Mouse (Mus musculus) heart, adult 9 months (tissue): Measurements from ENCODE around the gene Pcolce.
"Not testable (repeated sequence)": the region's sequence is repeated elsewhere in the genome, so short reads cannot be mapped to it uniquely, and the experiment has no call there.

Source experiments
- DNase-seq, 2 experiments: peaks; one replicate each; pipeline ENCODE4 v3.0.0; 2022; ENCODE audit warnings: low spot score in 2 of 2

Pcolce gene

GRCm38 (mm10) chr5:137629306-137629721 lies 15.7 kb upstream of the Pcolce start:
- DNase-seq = no peak

DNA sequence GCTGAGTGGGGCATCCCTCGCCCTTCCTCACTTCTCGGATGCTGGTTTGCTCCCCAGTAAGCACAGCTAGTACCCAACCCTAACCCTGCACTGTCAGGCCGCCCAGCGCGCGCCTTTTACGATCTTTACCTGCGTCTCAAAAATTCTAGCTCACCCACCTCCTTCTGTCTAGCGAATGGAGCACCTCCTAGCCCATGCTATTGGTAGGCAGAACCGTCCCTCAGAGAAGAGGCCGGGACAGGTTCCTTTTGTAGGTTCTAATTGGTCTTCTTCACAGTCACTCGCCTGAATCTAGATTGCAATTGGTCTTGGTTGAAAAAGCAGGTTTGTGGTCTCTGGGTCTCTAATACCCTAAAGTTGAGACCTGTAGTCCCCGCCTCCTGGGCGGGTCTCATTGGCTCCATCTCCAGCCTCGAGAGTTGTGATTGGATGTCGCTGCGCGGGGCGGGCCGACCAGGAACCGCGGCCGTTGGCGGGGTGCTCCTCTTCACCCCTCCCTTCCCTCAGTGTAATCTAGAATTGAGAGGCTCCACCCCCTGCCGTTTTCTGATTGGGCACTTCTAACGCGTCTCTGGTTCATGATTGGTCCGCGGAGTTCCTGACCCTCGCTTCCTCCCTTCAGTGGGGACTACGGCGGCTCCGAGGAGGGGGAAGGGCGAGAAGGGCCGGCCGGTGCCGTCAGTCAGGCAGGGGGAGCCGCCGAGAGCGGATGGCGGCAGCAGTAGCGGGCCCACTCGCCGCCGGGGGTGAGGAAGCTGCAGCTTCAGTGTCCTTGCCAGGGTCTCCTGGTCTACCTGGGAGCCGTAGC lies 15.1 kb upstream of the Pcolce start, which contains the start of the genes Fbxo24, Lrch4 and Gm20605:
Gene Fbxo24 (minus strand): TSS at position 505 of the 808 bp plus-strand sequence.
Gene Lrch4 (plus strand): TSS at position 624 of the 808 bp plus-strand sequence.
Gene Gm20605 (plus strand): TSS at position 678 of the 808 bp plus-strand sequence.
- DNase-seq = peak; percentile 100

DNA sequence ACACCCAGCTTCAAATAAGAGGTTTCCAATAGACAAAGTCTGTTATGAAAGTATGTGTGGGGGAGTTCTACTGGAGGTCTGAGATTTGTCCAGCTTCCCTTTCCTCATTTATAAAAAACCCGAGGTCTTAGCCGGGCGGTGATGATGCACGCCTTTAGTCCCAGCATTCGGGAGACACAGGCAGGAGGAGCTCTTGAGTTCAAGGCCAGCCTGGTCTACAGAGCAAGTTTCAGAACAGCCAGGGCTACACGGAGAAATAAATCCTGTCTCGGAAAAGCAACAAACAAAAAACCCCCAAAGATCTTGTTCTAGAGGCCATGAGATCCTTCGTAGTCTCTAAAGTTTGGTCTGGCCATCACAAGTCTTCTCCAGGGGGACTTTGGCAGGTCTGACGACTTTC lies 14.4 kb upstream of the Pcolce start:
- DNase-seq = peak in 1 of 2 experiments; percentile 51

- DNase-seq = no peak
Measured at GRCm38 (mm10) chr5:137623937-137624530, 10.4 kb upstream of the Pcolce start.

DNA sequence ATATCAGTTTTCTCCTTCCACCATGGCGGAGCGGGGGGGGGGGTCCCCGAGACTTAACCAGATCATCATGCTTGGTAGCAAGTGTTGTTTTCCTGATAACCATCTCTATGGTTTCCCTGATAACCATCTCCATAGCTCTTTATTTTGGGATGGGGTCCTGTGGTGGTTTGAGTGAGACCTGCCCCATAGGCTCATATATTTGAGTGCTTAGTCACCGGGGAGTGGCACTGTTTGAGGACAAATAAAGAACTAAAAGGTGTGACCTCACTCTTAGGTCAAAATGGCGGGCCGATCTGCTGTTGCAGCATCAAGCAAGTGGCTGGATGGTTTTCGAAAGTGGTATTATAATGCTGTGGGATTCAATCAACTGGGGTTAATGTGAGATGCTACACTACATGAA lies 1.8 kb upstream of the Pcolce start:
- DNase-seq = no peak

GRCm38 (mm10) chr5:137614921-137615320 lies 1.3 kb upstream of the Pcolce start:
- not testable (repeated sequence) for DNase-seq

DNA sequence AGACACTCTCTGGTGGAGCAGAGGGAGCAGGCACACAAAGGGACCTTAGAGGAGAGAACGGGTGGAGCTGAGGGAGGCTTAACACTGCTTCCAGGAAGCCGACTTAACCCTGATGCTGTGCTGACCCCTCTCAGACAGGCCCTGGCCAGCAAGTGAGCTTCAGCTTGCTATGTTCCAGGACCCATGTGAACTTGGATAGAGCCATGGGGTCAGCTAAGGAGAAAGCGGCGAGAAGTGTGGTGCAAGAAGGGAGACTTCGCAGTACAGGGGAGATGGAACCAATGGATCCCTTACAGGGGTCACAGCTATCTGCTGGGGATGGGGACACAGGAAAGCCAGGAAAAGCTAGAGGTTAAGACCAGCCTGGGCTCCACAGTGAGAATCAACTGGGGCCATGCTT lies 508 bp downstream of the Pcolce start:
- DNase-seq = peak in 1 of 2 experiments; percentile 43

DNA sequence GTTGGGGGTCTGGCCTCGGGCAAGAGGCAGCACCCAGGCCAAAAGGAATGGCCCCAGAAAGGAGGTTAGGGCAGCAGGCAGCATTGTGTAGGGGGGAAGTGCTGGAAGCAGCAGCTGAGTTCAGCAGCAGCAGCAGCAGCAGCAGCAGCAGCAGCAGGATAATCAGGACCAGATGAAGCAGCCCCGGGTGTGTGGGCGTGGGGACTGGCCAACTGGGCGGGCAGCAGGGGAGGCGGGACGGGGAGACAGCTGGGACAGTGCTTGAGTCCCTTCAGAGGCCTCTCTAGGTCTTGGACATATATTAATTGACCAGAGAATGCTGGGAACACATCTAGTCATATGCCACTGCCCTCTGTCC lies 2.4 kb downstream of the Pcolce start:
- DNase-seq = peak; percentile 71 to 81

- peak; percentile 81 to 86 for DNase-seq
Measured at GRCm38 (mm10) chr5:137610548-137611244, 2.9 kb downstream of the Pcolce start.

DNA sequence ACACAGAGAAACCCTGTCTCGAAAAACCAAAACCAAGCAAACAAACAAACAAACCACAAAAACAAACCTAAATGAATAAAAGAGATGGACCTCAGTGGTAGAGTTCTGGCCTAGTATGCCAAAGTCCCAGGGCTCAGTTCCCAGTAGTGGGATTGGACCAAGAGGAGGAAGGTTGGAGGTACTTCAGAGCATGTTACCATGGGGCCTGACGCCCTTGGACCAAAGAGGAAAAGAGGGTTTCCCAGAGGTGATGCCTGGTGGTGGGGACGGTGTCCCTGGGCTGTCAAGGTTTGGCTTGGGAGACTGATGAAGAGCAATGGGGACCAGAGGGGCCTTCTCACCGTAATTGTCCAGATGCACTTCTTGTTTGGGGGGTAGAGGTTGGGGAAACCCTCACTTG lies 3.5 kb downstream of the Pcolce start:
- DNase-seq = no peak

- DNase-seq = no peak
Measured at GRCm38 (mm10) chr5:137609292-137609691, 4.3 kb downstream of the Pcolce start.

DNA sequence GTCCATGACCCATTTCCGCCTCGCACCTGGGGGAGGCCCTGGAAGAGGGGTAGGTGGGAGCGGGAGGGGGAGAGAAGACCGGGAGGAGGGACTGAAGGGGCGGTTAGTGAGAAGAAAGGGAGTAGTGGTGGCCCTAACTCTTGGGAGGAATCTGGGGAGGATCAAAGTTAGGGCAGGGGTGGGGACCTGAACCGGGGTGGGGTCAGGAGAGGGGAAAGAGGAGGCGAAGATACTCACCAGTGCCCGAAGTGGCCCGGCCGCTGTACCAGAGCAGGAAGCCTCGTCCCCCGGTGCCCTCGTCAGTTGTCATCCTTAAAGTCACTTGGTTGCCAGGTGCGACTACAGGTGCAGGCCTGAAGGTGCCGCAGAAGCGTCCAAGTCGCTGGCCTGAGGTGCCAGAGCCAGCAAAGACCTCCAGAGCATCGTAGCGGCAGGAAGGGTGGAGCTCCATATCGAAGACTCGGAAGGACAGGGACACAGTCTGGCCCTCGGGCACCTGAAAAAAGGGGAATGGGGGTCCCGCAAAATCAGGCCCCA lies 4.9 kb downstream of the Pcolce start:
- no peak for DNase-seq

GRCm38 (mm10) chr5:137607860-137608653 lies 5.5 kb downstream of the Pcolce start:
- DNase-seq = no peak

GRCm38 (mm10) chr5:137601365-137601729 lies 12.2 kb downstream of the Pcolce start:
- peak in 1 of 2 experiments; percentile 23 for DNase-seq

GRCm38 (mm10) chr5:137600619-137601364 lies 12.8 kb downstream of the Pcolce start, which contains the start of gene Mospd3:
Gene Mospd3, minus strand, starts transcription at chr5:137601058.
- DNase-seq = peak; percentile 97 to 98

- DNase-seq = no peak
Measured at GRCm38 (mm10) chr5:137600281-137600618, 13.3 kb downstream of the Pcolce start.

- no peak for DNase-seq
Measured at GRCm38 (mm10) chr5:137599600-137599999, 14.0 kb downstream of the Pcolce start.

- DNase-seq = no peak
Measured at GRCm38 (mm10) chr5:137598100-137598826, 15.3 kb downstream of the Pcolce start.

GRCm38 (mm10) chr5:137597625-137598024 lies 16.0 kb downstream of the Pcolce start:
- DNase-seq = no peak
